Mouse (Mus musculus): ENCODE measurements around the gene 4930452B06Rik. TPM values are rescaled to one million over a fixed set of nuclear protein-coding genes. Genes with fewer than 3 reads are reported as not detected.
"Not testable (repeated sequence)": the region's sequence is repeated elsewhere in the genome, so short reads cannot be mapped to it uniquely, and the experiment has no call there.

The 4930452B06Rik gene
- polyA plus RNA-seq, 1 experiment = 3.8 TPM

DNA sequence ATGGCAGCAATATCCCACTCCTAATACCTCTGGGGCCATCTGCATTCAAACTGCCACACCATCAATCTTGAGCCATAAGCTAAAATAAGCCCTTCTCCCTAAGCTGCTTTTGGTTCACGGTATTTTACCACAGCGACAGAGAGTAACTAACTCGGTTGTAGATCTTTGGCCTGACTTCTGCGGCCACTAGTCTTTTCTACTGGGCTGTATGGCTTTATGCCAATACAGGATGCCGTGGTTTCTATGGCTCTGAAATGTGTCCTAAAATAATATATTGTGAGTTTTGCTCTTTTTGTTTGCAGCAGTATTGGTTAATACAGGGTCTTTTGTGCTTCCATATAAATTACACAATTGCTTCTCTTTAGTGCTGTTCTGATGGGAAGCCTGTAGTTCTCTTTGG lies 37.6 kb downstream of the 4930452B06Rik start:
- Histone ChIP-seq H3K27ac (ENCODE audit: insufficient read depth, low read length) (no peak overlapping the region), H3K4me1 (ENCODE audit: control insufficient read depth, insufficient read depth, low read length) (no peaks in the 10 kb centered on the region), H3K4me3 (ENCODE audit: insufficient read depth, low read length) (no peak overlapping the region)
- TF ChIP-seq POLR2A (IDR thresholded peaks at IDR 0.05; ENCODE audit: extremely low read depth, insufficient read depth, low read length) (no peak), CTCF (IDR thresholded peaks at IDR 0.05; ENCODE audit: extremely low read depth, insufficient read depth, low read length) (no peak)

DNA sequence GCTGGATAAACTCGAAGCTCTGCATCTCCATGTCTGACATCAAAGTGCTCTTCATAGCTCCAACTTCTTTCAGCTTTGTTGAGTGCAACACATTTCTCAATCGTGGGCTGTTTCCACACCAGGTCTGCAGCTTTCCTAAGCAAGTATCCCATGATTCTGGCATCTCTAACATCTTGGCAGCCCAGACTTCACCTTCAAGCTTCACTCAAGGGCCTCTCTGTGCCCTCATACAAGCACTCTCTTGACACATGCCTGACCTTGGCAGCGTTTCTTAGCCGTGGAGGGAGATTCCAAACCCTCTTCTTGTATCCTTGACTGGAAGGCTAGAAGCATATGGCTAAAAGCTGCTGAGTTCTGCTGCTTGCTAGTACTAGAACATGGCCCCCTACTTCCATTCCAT lies 38.6 kb downstream of the 4930452B06Rik start:
- Histone ChIP-seq H3K4me1 (ENCODE audit: control insufficient read depth, insufficient read depth, low read length) (no peaks in the 10 kb centered on the region), H3K4me3 (ENCODE audit: insufficient read depth, low read length) (no peak overlapping the region)
- no peak for TF ChIP-seq CTCF (IDR thresholded peaks at IDR 0.05; ENCODE audit: extremely low read depth, insufficient read depth, low read length)
- no peak for TF ChIP-seq POLR2A (IDR thresholded peaks at IDR 0.05; ENCODE audit: extremely low read depth, insufficient read depth, low read length)

DNA sequence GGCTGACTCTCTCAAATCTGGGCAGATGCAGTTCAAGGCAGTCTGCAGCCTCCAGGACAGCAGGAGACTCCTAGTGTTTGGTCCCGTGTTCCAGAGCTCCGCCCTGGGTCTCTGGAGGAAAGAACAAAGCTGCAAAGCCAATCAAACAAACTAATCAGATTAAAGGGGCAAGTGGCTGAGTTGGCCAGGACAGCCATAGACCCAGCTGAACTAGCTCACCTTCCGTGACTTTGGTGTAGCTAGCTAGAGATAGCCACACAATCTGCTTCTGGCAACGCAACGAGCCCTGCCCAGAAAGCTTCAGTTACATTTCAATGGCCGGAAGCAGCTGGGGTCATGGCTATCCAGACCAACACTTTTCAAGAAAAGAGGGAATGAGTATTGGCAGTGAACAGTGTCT lies 44.9 kb downstream of the 4930452B06Rik start:
- no peaks in the 10 kb centered on the region for H3K4me1 ChIP-seq (ENCODE audit: control insufficient read depth, insufficient read depth, low read length)
- no peak overlapping the region for H3K4me3 ChIP-seq (ENCODE audit: insufficient read depth, low read length)
- no peak overlapping the region for H3K27ac ChIP-seq (ENCODE audit: insufficient read depth, low read length)
- TF ChIP-seq POLR2A (IDR thresholded peaks at IDR 0.05; ENCODE audit: extremely low read depth, insufficient read depth, low read length) (no peak), CTCF (IDR thresholded peaks at IDR 0.05; ENCODE audit: extremely low read depth, insufficient read depth, low read length) (no peak)

More for the DNA sequence above, 38.6 kb downstream of the 4930452B06Rik start:
- no peak overlapping the region for H3K27ac ChIP-seq (ENCODE audit: insufficient read depth, low read length)

- no peak overlapping the region for H3K27ac ChIP-seq (ENCODE audit: insufficient read depth, low read length)
- TF ChIP-seq POLR2A (IDR thresholded peaks at IDR 0.05; ENCODE audit: extremely low read depth, insufficient read depth, low read length) (no peak), CTCF (IDR thresholded peaks at IDR 0.05; ENCODE audit: extremely low read depth, insufficient read depth, low read length) (no peak)
- no peak overlapping the region for H3K4me3 ChIP-seq (ENCODE audit: insufficient read depth, low read length)
- H3K4me1 ChIP-seq (ENCODE audit: control insufficient read depth, insufficient read depth, low read length) = peaks cover under 1% of the 10 kb centered on the region
These were observed 45.5 kb downstream of the 4930452B06Rik start for GRCm38 (mm10) chr14:8620580-8620979.

- Histone ChIP-seq H3K27ac (ENCODE audit: insufficient read depth, low read length) (no peak overlapping the region), H3K4me1 (ENCODE audit: control insufficient read depth, insufficient read depth, low read length) (peaks cover 2% of the 10 kb centered on the region), H3K4me3 (ENCODE audit: insufficient read depth, low read length) (no peak overlapping the region)
- TF ChIP-seq CTCF (IDR thresholded peaks at IDR 0.05; ENCODE audit: extremely low read depth, insufficient read depth, low read length) = no peak
- no peak for TF ChIP-seq POLR2A (IDR thresholded peaks at IDR 0.05; ENCODE audit: extremely low read depth, insufficient read depth, low read length)
These were observed 50.4 kb downstream of the 4930452B06Rik start for GRCm38 (mm10) chr14:8615636-8616035.

DNA sequence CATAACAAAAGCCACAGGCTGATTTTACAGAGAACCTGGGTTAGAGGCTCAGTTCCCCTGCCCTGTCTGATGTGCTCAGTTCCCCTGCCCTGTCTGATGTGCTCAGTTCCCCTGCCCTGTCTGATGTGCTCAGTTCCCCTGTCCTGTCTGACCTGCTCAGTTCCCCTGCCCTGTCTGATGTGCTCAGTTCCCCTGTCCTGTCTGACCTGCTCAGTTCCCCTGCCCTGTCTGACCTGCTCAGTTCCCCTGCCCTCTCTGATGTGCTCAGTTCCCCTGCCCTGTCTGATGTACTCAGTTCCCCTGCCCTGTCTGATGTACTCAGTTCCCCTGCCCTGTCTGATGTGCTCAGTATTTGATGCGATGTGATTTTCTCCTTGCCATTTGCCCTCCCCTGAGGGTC lies 51.6 kb downstream of the 4930452B06Rik start:
- not testable (repeated sequence) for H3K27ac ChIP-seq (ENCODE audit: insufficient read depth, low read length); H3K4me3 ChIP-seq (ENCODE audit: insufficient read depth, low read length); H3K4me1 ChIP-seq (ENCODE audit: control insufficient read depth, insufficient read depth, low read length)

- H3K4me3 ChIP-seq (ENCODE audit: insufficient read depth, low read length) = no peak overlapping the region
- H3K27ac ChIP-seq (ENCODE audit: insufficient read depth, low read length) = no peak overlapping the region
- TF ChIP-seq CTCF (IDR thresholded peaks at IDR 0.05; ENCODE audit: extremely low read depth, insufficient read depth, low read length) (no peak), POLR2A (IDR thresholded peaks at IDR 0.05; ENCODE audit: extremely low read depth, insufficient read depth, low read length) (no peak)
- H3K4me1 ChIP-seq (ENCODE audit: control insufficient read depth, insufficient read depth, low read length) = peaks cover 2% of the 10 kb centered on the region
These were observed 54.0 kb downstream of the 4930452B06Rik start for GRCm38 (mm10) chr14:8612080-8612479.

DNA sequence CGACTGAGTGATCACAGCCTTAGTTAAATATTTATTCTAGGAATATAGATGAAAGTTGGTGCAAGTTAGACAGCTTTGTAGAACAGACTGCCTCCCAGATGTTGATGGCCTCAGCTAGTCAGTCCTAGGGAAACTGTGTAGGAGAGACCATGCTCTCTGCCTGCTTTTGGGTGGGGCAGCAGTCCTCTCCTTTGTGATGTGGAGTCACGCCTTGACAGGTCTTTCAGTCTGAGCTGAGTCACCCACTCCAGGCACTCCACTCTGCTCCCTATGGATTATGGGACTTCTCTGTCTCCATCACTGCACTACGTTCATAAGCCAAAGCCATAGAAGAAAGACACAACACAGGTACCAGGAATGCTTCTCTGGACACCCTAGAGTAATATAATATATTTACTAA lies 55.9 kb downstream of the 4930452B06Rik start:
- no peak overlapping the region for H3K4me3 ChIP-seq (ENCODE audit: insufficient read depth, low read length)
- TF ChIP-seq POLR2A (IDR thresholded peaks at IDR 0.05; ENCODE audit: extremely low read depth, insufficient read depth, low read length) (no peak), CTCF (IDR thresholded peaks at IDR 0.05; ENCODE audit: extremely low read depth, insufficient read depth, low read length) (no peak)
- no peaks in the 10 kb centered on the region for H3K4me1 ChIP-seq (ENCODE audit: control insufficient read depth, insufficient read depth, low read length)
- H3K27ac ChIP-seq (ENCODE audit: insufficient read depth, low read length) = no peak overlapping the region

DNA sequence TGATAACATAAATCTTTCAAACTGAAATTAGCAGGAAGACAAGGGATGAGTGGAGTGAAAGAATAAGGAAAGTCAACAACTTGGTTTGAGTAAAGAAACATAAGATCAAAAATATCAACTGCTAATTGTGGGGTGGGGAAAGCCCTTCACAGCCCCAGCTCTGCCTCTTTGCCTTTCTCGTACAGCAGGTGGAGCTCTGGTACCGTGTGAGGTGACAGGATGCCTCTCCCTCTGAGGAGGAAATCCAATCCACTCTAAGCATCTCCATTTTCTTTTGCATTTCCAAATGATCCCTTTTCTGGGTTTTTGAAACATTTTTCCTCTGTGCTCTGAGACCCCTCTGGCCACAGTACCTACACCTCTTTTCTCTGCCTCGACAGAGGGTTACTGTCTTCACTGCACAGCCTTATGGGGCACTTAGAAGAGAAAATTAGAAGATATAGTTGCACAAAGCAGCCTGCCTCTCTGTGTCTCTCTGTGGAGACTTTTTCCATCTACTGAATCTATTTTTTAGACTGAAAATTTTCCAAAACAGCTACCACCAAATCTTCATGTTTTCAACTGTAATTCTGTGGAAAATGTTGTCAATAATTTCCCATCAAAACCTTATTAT lies 57.4 kb downstream of the 4930452B06Rik start:
- Histone ChIP-seq H3K4me1 (ENCODE audit: control insufficient read depth, insufficient read depth, low read length) (no peaks in the 10 kb centered on the region), H3K27ac (ENCODE audit: insufficient read depth, low read length) (no peak overlapping the region), H3K4me3 (ENCODE audit: insufficient read depth, low read length) (no peak overlapping the region)
- TF ChIP-seq POLR2A (IDR thresholded peaks at IDR 0.05; ENCODE audit: extremely low read depth, insufficient read depth, low read length) = no peak
- TF ChIP-seq CTCF (IDR thresholded peaks at IDR 0.05; ENCODE audit: extremely low read depth, insufficient read depth, low read length) = peak; percentile 91

- Histone ChIP-seq H3K4me1 (ENCODE audit: control insufficient read depth, insufficient read depth, low read length) (no peaks in the 10 kb centered on the region), H3K27ac (ENCODE audit: insufficient read depth, low read length) (no peak overlapping the region), H3K4me3 (ENCODE audit: insufficient read depth, low read length) (no peak overlapping the region)
- TF ChIP-seq CTCF (IDR thresholded peaks at IDR 0.05; ENCODE audit: extremely low read depth, insufficient read depth, low read length) (no peak), POLR2A (IDR thresholded peaks at IDR 0.05; ENCODE audit: extremely low read depth, insufficient read depth, low read length) (no peak)
These were observed 61.1 kb downstream of the 4930452B06Rik start for GRCm38 (mm10) chr14:8604898-8605297.

All from cortical plate, adult 2 months (tissue).